7 mouse cellular contexts compared by ENCODE assay signal in genomic region chr15:80948145-80949135, GRCm38 (mm10). TPM values are rescaled to one million over a fixed set of nuclear protein-coding genes. Genes with fewer than 3 reads are reported as not detected.
DNase-seq lines count a peak whose midpoint lies in the region; ATAC-seq lines count a peak whose summit lies in the region.

Gene Adsl, plus strand, starts transcription at chr15:80948490.

- H3K36me3 ChIP-seq in embryonic facial prominence, embryonic 10.5 days (replicated peaks): peaks cover 30% of the 10 kb centered on the region
- peaks cover 32% of the 10 kb centered on the region for H3K36me3 ChIP-seq in limb, embryonic 10.5 days
- H3K36me3 ChIP-seq in midbrain, embryonic 13.5 days: peaks cover 15% of the 10 kb centered on the region

- peak; percentile 96 for ATAC-seq in granulocyte monocyte progenitor cell, adult 5-6 weeks (replicated peaks; ENCODE audit: poor library complexity, severe bottlenecking)
- peak; percentile 96 for ATAC-seq in midbrain, embryonic 13.5 days

- H3K4me1 ChIP-seq in embryonic facial prominence, embryonic 10.5 days: peaks cover 14% of the 10 kb centered on the region
- H3K4me1 ChIP-seq in limb, embryonic 10.5 days: peaks cover 14% of the 10 kb centered on the region
- H3K4me1 ChIP-seq in midbrain, embryonic 13.5 days (replicated peaks): peaks cover 16% of the 10 kb centered on the region

- peak; percentile 90 for DNase-seq in adrenal gland, postnatal 10 days
- peak; percentile 94 for DNase-seq in embryonic facial prominence, embryonic 10.5 days (ENCODE audit: low spot score)
- peak; percentile 82 for DNase-seq in kidney, adult 11 months
- peak; percentile 94 for DNase-seq in limb, embryonic 10.5 days (ENCODE audit: low spot score)
- peak; percentile 89 for DNase-seq in spleen, adult 12 weeks (ENCODE audit: low spot score)

- peak within 1 kb of the TSS; percentile 91 for H3K4me3 ChIP-seq in embryonic facial prominence, embryonic 10.5 days
- H3K4me3 ChIP-seq in limb, embryonic 10.5 days: peak within 1 kb of the TSS; percentile 85
- peak within 1 kb of the TSS; percentile 77 for H3K4me3 ChIP-seq in midbrain, embryonic 13.5 days (replicated peaks)

- H3K9ac ChIP-seq in midbrain, embryonic 13.5 days (replicated peaks): peak within 1 kb of the TSS; percentile 73

- peak within 1 kb of the TSS; percentile 74 for H3K4me2 ChIP-seq in midbrain, embryonic 13.5 days (replicated peaks)

- H3K27me3 ChIP-seq in embryonic facial prominence, embryonic 10.5 days (replicated peaks; ENCODE audit: low read depth, poor library complexity, severe bottlenecking): no peaks in the 10 kb centered on the region
- H3K27me3 ChIP-seq in limb, embryonic 10.5 days (ENCODE audit: low read depth, poor library complexity, severe bottlenecking): no peaks in the 10 kb centered on the region
- no peaks in the 10 kb centered on the region for H3K27me3 ChIP-seq in midbrain, embryonic 13.5 days

- H3K27ac ChIP-seq in embryonic facial prominence, embryonic 10.5 days (replicated peaks): peak within 1 kb of the TSS; percentile 92
- peak within 1 kb of the TSS; percentile 87 for H3K27ac ChIP-seq in limb, embryonic 10.5 days
- peak within 1 kb of the TSS; percentile 63 for H3K27ac ChIP-seq in midbrain, embryonic 13.5 days

- H3K9me3 ChIP-seq in embryonic facial prominence, embryonic 10.5 days: no peaks in the 10 kb centered on the region
- no peaks in the 10 kb centered on the region for H3K9me3 ChIP-seq in limb, embryonic 10.5 days (replicated peaks)
- H3K9me3 ChIP-seq in midbrain, embryonic 13.5 days: no peaks in the 10 kb centered on the region

- WGBS in embryonic facial prominence, embryonic 10.5 days: under 1% methylated on average over 63 of the region's 63 CpGs
- under 1% methylated on average over 63 of the region's 63 CpGs for WGBS in limb, embryonic 10.5 days
- WGBS in midbrain, embryonic 13.5 days: under 1% methylated on average over 63 of the region's 63 CpGs

RNA-seq across cellular contexts. Expression of gene Adsl, which starts in this region (rescaled TPM):
- 10 to 100 TPM; 47.6 to 68.2 TPM for total RNA-seq in adrenal gland, postnatal 10 days (2021)
- 215 and 230 TPM in 2 replicates for polyA plus RNA-seq in embryonic facial prominence, embryonic 10.5 days (2016; fragmentation: Nextera tagmentation; extraction: Ambion mirVana)
- 76.2 and 78.8 TPM in 2 replicates for total RNA-seq in granulocyte monocyte progenitor cell, adult 5-6 weeks (2014; fragmentation: Nextera tagmentation)
- total RNA-seq in granulocyte monocyte progenitor cell, adult 5-6 weeks (2017): 207 and 224 TPM in 2 replicates
- 213 and 259 TPM in 2 replicates for polyA plus RNA-seq in limb, embryonic 10.5 days (2016; fragmentation: Nextera tagmentation; extraction: Ambion mirVana)
- 101 TPM in 2 replicates for polyA plus RNA-seq in midbrain, embryonic 13.5 days (2015; fragmentation: Nextera tagmentation; extraction: Ambion mirVana)

Comparison
In these comparisons a context has a peak if more than half of its experiments do, and no peak if none do; other contexts are left out.
1. Peak in every context shown above with its lines: DNase-seq, ATAC-seq, H3K4me3 ChIP-seq and H3K27ac ChIP-seq.